Mouse (Mus musculus) left cerebral cortex, postnatal 36 days (tissue): ENCODE data around the gene Tbc1d16. TPM values are rescaled to one million over a fixed set of nuclear protein-coding genes. Genes with fewer than 3 reads are reported as not detected.

Experiments used
- DNase-seq, 2 experiments: peaks; one replicate each; pipeline ENCODE4 v3.0.0; 2021 to 2022; ENCODE audit warnings: low spot score in 2 of 2, mixed read lengths in 1 of 2
- intact Hi-C: fragments of 180-260 bp; cut with DNase I; formaldehyde crosslinking; loops from one replicate; pipeline ENCODE4 v1.15.1; 2025
- total RNA-seq, 2 experiments: library from RNA; stranded (reverse); gene quantifications; 2 replicates each; pipeline ENCODE4 v1.2.3; 2021

Tbc1d16 gene
- total RNA-seq, 2 experiments from 2014 or later, result 30.5 to 36.2 TPM

DNA sequence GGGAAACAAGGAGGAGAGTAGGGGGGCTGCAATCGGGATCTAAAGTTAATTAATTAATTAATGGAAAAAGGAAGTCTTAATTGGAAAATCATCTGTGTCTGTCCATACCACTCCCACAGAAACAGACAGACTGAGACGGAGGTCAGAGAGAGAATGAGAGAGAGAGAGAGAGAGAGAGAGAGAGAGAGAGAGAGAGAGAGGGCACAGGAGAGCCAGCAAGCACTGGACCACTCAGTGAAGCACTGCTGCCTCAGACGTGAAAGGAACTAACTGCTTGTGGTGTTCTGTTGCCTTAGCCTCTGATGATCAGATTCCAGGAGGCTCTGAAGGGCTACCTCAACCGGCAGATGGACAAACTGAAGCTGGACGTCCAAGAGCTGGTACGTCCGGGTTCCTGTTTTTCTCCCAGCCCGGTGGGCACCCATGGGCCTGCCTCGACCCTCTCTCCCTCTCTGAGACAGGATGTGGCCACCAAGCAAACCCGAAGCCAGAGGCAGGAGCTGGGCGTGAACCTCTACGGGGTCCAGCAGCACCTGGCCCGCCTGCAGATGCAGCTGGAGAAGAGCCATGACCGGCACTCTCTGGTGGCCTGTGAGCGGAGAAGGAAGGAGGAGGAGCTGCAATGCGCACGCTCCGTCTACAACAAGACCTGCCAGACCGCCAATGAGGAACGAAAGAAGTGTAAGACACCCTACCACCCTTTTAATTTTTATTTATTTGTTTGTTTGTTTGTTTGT, 9.4 kb upstream of the Tbc1d16 start:
- no peak for DNase-seq
- intact Hi-C loops, result no loop called here

DNA sequence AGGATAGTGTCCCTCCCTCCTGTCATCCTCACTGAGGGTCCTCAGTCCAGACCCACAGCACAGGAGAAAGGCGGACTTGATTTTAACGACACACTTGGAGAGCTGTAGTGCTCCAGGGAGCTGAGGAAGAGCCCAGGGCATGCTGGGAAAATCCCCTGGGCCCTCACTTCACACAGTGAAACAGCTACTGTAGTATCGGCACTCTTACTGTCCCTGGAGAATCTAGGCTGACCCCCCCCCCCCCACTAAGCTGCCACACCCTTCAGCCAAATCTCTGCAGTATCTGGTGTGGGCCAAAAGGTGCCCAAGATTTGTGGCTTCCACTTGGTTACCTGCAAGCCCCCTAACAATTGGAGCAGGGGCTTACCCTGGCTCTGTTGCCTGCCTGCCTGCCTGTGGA, 8.7 kb upstream of the Tbc1d16 start:
- no peak for DNase-seq
- intact Hi-C loops, result no loop called here

DNA sequence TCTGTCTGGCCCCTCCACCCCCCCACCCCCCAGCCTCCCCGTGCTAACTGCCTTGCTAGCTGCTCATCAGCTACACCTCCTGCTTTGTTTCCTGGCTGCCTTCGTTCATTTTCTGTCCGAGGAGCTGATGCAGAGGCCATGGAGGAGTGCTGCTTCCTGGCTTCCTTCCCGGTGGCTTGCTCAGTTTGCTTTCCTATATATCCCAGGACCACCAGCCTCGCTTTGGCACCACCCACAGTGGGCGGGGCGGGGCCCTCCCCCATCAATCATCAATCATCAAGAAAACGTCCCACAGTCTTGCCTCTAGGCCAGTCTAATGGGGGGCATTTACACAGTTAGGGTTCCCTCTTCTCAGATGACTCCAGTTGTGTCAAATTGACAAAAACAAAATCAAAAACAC, 8.1 kb upstream of the Tbc1d16 start:
- intact Hi-C loops, result no loop called here
- DNase-seq, result no peak

DNA sequence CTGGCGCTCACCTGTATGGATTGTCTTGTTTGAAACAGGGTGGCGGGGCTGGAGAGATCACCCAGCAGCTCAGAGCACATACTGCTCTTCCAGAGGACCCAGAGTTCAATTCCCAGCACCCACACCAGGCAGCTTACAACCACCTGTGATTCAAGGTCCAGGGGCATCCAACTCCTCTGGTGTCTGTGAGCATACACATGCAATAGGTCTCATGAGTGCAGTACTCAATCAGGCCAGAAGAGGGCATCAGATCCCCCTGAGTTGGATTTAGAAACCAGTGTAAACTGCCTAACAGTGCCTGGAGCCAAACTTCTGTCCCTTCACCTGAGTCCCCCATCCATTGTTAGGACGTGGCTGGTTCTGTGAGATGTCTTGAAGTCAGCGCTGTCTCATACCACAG, 7.3 kb upstream of the Tbc1d16 start:
- DNase-seq, result peak in 1 of 2 experiments; percentile 19
- intact Hi-C loops, result no loop called here

DNA sequence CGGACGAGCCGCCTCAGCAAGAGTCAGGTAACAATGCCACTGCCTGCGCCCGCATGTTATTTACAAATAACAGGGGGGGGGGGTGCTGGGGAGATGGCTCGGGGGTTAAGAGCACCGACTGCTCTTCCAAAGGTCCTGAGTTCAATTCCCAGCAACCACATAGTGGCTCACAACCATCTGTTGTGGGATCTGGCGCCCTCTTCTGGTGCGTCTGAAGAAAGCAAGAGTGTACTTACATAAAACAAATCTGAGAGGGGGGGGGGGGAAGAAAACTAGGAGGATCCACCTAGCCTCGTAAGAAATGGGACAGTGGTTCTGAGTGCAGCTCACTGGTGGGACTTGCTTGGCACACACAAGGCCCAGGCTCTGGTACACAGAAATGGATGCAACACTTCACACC, 6.5 kb upstream of the Tbc1d16 start:
- intact Hi-C loops, result no loop called here
- no peak for DNase-seq

DNA sequence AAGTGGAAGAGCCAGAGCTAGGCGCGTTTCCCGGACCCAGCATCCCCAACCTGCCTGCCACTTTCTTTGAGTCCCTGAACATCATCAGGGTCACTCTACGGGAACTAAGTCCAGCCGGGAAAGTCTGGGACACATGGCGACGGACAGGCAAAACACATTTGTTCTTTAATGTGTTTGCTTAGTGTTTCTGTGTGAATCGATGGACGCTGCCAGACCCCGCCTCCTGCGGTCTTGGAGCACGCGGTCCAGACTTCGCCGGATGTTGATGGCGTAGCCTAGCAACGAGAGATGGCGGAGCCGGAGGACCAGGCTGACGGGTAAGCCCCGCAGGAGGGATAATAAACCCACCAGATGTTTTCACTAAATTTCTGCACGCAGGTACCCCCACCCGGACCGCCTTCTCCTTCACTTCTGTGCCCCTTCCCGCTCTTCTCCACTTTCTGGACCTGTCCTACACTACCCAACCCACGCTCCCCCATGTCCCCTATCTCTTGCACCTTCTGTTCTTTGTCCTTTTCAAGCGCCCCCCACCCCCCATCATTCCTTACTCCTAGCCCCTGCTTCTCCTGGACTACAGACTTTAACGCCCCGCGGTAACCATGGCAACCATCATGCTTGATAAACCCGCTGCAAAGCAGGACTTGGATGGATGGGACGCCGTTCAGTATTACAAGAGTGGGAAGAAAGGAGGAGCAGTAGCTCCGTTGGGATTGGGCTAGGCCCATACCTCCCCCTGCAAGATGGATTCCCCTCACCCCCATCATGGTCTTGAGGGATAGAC, 737 bp upstream of the Tbc1d16 start:
- peak; percentile 49 to 59 for DNase-seq
- intact Hi-C loops, result no loop called here

DNA sequence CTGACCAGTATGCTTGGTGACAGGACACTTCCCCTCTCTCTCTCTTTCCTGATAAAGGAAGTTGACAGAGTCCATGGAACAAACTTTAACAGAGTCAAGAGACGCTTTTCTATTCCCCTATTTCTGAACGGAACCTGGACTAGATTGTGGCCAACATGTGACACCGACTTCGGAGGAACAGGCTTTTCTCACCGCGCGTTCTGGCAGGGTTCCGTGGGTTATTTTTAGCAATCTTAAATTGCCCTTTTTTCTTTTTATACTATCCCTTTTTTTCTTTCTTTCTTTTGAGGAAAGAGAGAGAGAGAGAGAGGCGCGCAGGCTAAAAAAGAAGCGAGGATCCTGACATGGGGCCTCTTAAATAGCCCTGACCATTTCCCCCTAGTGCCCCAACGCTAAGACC, 708 bp downstream of the Tbc1d16 start:
- intact Hi-C loops, result no loop called here
- no peak for DNase-seq

DNA sequence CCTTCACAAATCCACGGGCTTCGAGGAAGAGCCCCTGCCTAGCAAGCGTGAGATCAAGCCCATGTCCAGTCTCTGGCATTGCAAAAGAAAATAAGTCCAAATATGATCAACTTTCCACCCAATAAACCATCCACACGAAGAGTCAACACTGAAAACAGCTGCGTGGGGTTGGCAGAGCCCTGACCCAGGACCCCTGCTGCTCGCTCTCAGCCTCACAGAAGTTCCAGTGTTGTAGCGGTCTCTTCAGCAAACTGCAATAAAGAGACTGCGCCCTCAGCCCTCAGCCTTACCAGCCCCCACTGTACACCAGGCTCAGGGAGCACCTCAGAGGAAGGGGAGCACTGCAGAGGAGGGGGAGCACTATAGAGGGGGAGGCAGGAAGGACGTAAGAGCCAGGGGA, 2.7 kb downstream of the Tbc1d16 start:
- intact Hi-C loops, result no loop called here
- no peak for DNase-seq

DNA sequence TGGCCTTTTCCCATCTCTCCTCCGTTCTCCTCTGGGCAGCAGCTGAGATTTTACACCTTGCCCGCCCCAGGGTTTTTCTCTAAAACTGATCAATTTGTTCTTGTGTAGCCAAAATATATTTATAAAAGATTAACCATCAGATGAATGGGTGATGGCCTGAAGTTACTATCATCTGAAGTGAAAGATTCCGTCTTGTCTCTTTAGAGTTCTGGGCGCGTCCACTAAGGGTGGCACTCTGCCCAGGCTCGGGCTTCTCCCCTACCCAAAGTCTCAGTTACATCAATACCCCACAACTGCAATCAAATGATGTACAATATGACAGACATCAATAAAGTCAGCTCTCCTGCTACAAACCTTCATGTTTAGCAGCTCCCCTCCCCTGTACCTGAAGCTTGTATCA, 3.4 kb downstream of the Tbc1d16 start:
- intact Hi-C loops, result no loop called here
- DNase-seq, result no peak

DNA sequence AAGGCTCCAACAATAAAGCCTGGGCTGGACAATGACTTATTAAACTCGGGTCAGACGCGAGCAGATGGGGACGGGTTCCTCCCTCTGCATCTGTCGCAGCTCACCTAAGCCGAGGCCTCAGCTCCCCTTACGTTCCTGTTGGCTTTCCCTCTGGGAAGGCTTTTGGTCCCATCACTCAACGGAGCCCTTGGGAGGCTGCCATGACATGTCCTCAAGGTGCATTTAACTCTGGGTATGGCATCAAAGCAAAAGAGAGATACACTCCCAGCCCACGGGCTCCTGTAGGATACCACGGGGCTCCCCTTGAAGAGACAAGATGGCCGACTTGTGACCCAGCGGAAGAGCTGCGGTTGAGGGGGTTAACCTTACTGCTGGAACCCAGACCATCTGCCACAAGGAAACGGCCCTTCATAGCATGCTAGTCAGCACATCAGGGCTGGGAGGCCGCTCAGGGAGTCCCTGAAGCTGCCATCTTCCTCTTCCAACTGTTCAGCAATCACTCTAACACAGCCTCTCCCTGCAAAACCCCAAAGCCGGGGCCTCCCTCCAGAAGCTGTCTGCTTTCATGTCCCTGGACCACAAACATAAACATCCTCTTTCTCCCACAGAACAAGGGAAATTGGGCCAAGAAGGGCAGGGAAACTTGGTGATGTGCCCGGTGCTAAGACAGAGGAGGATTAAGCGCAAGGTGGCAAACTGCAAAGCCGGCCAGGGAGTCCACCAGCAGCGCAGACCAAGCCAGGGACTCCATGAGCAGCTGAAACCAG, 5.0 kb downstream of the Tbc1d16 start:
- DNase-seq, result no peak
- intact Hi-C loops, result no loop called here

DNA sequence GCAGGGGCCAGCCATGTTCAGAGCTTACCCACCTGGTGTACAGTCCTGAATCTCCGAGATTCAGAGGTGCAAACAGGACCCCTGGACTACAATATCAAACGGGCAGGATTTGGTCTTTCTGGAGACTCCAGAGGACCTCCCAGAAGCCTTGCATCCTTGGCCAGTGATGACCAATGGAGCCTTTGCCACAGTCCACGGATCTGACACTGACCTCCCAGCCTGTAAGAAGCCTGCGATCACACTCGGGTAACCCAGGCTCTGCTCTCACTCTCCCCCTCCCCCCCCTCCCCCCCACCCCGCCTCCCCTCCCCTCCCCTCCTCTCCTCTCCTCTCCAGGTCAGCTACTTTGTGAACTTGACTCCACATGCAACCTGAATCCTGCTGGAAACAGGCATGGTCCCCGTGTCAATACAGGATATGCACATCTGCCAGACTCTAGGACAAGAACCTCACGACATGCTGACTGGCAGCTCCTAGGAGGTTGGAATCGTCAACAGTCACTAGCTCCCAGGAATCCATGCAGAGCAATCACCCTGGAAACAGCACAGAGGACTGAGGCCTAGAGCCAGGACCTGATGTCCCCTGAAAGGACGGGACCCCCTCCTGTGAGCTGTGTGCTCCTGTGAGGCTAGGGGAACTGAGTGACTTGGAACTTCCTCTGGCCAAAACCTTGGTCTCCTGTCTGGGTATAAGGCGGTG, 6.3 kb downstream of the Tbc1d16 start:
- intact Hi-C loops, result no loop called here
- DNase-seq, result no peak

DNA sequence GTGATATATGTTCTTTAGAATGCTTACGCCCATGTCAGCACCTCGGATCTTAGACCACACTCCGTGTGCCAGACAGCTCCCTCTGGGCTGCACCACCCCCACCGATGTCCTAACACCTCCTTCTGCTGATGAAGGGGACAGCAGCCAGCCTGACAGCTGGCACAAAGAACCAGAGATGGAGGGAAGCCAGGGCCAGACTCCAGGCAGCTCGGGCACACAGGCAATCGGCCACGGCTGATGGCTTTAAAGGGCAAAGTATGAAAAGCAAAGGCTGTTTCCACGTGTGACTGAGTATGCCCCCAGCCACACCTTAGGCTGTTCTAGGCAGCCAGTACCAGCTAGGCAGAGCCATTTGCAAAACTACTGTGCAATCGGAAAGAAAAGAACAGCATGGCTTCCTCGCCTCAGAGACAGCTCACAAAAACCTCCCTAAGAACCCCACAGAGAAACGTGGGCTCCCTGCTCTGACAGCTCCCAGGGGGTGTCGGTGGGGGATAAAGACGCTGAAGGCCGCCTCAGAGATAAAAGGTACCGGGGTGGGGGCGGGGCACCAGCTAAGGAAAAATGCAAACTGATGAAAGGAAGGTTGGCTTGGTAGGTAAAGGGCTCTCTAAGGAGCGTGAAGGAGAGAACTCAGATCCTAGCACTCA, 8.4 kb downstream of the Tbc1d16 start:
- intact Hi-C loops, result no loop called here
- DNase-seq, result peak; percentile 60 to 63

DNA sequence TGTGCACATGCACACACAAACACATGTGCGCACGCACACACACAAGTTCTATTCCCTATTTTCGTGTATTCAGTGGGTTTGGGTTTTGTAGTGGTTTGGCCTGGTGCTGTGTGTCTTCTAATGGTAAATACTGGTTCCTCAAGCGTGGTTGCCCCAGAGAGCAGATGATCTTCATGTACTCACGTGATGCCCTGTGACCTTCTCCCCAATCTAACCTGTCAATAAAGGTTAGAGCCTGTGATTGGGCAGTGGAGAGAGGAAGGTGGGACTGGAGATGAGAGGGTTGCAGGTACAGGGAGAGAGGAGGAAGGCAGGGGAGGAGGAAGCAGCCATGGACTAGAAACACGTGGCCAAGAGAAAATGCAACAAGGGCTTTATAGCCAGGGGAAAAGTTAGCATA, 10.4 kb downstream of the Tbc1d16 start:
- intact Hi-C loops, result no loop called here
- DNase-seq, result no peak

DNA sequence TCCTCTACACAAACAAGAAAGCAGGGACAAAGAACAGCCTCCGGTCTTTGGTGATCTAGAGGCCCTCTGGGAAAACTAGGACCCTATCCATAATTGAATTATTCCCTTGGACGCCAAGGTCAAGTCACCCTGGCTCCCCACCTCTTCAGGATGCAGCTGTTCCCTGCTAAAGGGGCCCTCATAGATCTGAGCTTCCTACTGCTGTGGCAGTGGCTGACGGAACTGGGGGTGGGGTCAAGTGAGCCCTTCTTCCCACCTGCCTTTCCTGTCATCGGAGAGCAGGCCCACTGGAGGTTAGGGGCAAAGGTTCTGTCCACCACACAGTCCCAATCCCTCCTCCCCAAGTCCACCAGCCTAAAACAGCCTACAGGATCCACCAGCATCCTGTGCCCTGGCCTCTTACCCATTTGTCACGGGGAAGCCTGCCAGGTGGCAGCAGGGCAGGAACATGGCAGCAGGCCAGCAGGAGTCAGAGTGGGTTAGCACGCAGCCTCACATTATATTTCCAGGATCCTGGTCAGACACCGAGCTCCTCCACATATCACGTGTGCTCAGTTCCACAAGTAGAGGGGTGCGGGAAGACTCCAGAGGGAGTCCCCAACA, 12.3 kb downstream of the Tbc1d16 start:
- no peak for DNase-seq
- intact Hi-C loops, result no loop called here

DNA sequence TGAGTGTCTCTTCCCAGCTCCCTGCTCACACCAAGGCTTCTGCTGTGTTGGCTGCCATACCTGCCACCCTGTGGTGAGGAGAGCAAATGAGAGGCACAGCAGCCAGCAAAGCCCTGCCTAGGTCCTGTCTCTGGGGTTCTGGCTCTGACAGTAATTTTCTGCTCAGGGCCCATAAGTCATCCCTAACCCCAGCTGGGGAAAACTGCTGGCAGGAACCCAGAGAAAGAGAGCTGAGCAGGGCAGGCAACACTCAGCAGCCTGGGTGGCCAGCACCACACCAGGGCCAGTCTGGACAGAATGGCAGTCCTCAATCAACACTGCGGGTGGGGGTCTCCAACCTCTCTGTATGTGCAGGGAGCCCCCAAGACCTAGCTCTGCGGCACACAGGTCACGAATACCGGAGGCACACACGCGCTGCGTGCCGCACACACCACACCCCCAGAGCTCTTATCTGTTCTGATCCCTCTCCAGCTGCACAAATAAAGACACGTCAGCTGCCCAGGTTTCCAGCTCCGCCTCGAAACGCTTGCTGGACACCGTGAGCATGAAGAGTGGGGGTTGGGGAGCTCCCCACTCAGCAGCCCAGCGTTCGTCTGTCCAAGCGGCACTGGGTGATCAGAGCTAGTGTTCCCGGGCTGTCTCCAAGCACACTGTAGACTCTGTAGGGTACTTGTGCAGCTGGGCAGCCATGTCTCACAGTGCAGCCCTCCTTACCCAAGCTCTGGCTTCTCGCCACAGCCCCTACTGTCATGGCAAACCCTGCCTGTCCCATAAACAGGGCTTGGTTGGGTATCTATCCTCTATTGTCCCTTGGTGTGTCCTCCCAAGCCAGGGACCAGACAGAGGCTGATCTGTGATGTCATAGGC, 13.0 kb downstream of the Tbc1d16 start:
- intact Hi-C loops, result no loop called here
- DNase-seq, result peak in 1 of 2 experiments; percentile 31

DNA sequence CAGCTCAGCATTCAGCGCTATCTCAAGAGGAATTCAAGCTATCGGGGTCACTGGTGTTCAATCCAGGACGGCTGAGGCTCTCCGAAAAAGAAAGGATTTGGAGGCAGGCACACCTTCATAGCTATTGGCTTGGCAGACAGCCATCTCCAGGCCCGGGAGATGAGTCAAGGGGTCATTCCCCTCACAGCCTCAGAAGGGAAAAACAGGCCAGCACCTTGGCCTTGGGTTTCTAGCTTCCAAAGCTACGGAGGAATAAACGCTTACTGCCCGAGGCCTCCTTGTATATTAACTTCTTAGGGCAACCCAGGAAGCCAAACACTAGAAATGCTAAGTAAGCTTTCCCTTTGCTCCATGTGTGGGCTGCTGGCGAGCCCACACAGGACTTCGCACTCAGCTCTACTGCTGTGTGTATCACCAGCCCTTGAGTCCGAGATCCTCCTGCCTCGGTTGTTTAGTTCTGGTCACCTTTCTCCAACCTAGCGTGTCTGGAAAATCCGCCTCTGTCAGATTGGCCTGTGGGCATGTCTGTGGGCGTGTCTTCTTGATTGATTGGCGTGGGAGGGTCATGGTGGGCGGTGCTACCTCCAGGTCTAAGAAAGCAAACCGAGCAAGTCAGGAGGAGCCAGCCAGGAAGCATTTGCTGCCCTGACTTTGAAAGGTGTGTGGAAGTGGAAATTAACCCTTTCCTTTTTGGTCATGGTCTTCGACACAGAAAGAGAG, 15.0 kb downstream of the Tbc1d16 start:
- no peak for DNase-seq
- intact Hi-C loops, result no loop called here

DNA sequence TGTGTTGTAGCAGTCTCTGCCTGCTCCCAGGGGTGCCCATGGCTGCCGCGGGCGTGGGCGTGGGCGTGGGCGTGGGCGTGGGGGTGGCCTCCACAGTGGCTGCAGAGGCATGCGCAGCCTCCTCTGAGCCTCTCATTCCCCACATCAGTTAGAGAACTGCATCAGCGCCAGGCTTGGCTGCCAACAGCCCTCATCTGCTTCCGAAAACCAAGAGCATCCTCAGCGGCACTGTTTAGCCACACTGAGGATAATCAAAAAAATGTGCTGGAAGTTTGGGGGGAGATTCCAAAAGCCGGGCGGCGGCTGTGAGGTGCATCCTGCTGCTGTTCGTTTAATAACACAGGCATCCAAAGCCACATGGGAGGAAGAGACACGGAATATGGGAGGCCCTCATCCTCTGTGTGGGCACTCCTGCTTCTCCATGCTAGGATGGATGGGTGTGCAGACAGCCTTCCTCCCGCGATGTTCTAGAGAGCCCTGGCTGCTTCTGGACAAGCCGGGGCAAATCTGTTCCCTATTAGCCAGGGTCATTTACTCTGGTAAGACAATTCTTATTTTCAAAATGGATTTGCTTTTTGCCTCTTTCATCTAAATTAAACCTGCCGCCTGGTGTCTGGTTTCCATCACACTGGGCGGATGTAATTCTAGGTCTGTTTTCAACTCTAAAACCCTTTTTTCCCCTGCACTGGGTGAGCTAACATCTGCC, 16.5 kb downstream of the Tbc1d16 start:
- intact Hi-C loops, result no loop called here
- peak in 1 of 2 experiments; percentile 49 for DNase-seq
